Mouse (Mus musculus) cortical plate, adult 2 months (tissue): ENCODE results near the gene Hist2h2be.

Source experiments
- CTCF ChIP-seq: fragments of 200-500 bp; IDR thresholded peaks from 2 replicates; pipeline ENCODE4 v1.5.1; 2011; ENCODE audit warnings: mild to moderate bottlenecking, control low read depth, low read length; ENCODE audit not compliant: insufficient read depth; ENCODE audit errors: extremely low read depth
- POLR2A ChIP-seq: fragments of 200-500 bp; IDR thresholded peaks from 2 replicates; pipeline ENCODE4 v1.6.1; 2011; ENCODE audit warnings: mild to moderate bottlenecking, low read length, control low read depth; ENCODE audit not compliant: insufficient read depth; ENCODE audit errors: extremely low read depth

DNA sequence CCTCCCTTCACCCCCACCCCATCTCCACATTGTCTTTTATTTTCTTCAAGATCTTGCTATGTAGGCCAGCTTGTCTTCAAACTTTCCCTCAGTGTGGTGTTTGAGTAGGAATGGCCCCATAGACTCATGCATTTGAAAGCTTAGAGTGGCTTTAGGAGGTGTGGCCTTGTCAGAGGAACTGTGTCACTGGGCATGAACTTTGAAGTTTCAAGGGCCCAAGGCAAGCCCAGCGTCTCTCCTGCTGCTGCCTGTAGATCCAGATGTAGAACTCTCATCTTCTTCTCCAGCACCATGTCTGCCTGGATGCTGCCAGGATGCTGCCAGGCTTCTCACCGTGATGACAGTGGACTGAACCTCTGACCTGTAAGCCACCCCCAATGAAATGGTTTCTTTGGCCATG lies 7.9 kb downstream of the Hist2h2be start:
- TF ChIP-seq POLR2A (no peak), CTCF (no peak)
